Mouse (Mus musculus): ENCODE data around the gene Rap1gds1.

DNA sequence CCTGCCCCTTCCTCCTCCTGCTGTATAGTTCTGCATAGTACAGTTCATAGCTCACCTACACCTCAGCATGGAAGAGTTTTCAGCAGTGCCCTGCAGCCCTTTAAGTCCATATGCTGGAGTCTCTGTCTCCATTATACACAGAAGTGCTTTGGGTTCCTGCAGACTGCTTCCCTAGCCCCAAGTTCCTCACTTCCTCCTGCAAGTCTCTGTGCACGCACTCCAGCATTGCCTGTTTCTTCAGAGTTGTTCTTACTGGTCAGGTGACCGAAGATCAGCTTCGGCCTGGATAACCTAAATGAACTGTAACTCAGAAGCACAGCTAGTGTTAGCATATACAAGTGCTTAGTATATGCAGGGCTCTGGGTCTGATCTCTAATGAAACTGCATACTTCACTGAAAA is 12.9 kb downstream of the Rap1gds1 start:
- TF ChIP-seq CTCF (IDR thresholded peaks at IDR 0.05; ENCODE audit: control insufficient read depth, insufficient read depth, low read length) (no peak), POLR2A (IDR thresholded peaks at IDR 0.05; ENCODE audit: borderline replicate concordance, control insufficient read depth, low read depth, low read length) (no peak)

All from bone marrow, adult 2 months (tissue).